Mouse (Mus musculus) embryonic fibroblast, embryonic 13.5 days (primary cell): ENCODE measurements at regions not wholly inside any gene's neighbourhood (a gene's known extent, or its start where the extent isn't known, plus 50 kb on each side); places are given as distances from the start of the nearest gene placed in this dataset.
A peak's percentile ranks its signal among the peaks of the same experiment; 100 is the strongest.

Experiments
- H3K27ac ChIP-seq: 2 replicates; pipeline ENCODE4 v1.5.1; 2012; ENCODE audit warnings: low read length, control low read depth, inconsistent platforms; ENCODE audit not compliant: insufficient read depth
- H3K4me1 ChIP-seq: 2 replicates; pipeline ENCODE4 v1.6.1; 2011; ENCODE audit warnings: low read length; ENCODE audit not compliant: control insufficient read depth, insufficient read depth
- H3K4me3 ChIP-seq: 2 replicates; pipeline ENCODE4 v1.5.1; 2011; ENCODE audit warnings: mild to moderate bottlenecking, control low read depth, low read length; ENCODE audit not compliant: insufficient read depth
- CTCF ChIP-seq: IDR thresholded peaks from 2 replicates; pipeline ENCODE4 v1.5.1; 2011; ENCODE audit warnings: mild to moderate bottlenecking, control low read depth, low read length, moderate library complexity, borderline replicate concordance; ENCODE audit not compliant: insufficient read depth
- POLR2A ChIP-seq: IDR thresholded peaks from 2 replicates; pipeline ENCODE4 v1.6.1; 2011; ENCODE audit warnings: low read depth, mild to moderate bottlenecking, control low read depth, low read length, moderate library complexity

DNA sequence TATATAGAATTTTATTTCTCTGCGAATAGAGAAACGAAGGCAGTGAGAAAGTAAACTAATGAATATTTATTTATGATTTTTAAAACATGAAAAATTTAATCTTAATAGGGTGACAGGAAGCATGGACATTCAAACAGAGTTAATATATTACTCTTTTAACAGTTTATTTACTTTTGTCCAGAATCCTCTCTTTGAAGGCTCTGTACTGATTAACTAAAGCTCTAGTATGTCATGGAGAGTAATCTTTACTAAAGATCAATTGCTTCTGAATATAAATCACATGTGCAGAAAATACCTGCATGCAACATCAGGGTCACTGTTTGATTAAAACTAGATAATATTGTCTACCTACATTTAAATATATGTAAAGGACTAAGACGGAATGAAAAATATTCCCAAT is 818.7 kb upstream of the Robo1 start:
- TF ChIP-seq POLR2A (no peak), CTCF (no peak)
- Histone ChIP-seq H3K4me1 (no peaks in the 10 kb centered on the region), H3K27ac (no peak overlapping the region), H3K4me3 (no peak overlapping the region)

DNA sequence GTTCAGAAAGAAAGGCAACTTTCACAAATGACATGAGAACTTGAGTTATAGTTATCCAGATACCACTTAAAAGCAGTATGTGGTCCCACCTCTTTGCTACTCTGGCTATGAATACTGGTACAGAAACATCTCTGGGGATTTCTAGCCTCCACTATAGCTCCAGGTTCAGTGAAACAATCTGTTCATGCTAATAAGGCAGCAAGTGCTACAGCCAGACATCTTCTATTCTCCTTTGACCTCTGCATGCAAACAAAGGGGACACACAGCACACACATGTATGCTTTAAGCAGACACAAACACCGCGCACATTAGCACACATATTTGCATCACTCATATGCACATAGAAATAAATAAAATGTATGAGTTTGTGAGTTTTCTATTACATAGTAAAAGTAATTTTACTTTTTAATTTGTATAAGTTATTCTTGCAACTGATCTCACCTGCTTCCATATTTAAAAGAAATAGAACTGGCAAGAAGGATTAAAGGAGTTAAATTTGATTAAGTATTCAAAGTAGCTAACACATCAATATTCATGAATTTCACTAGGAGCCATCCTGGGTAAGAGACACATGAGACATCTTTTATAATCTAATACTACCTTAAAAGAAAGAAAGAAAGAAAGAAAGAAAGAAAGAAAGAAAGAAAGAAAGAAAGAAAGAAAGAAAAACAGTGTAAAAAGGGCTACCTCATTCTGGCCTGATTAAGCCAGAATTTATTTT is 811.5 kb upstream of the Robo1 start:
- no peak overlapping the region for H3K27ac ChIP-seq
- H3K4me3 ChIP-seq, result no peak overlapping the region
- TF ChIP-seq POLR2A (no peak), CTCF (no peak)
- no peaks in the 10 kb centered on the region for H3K4me1 ChIP-seq

DNA sequence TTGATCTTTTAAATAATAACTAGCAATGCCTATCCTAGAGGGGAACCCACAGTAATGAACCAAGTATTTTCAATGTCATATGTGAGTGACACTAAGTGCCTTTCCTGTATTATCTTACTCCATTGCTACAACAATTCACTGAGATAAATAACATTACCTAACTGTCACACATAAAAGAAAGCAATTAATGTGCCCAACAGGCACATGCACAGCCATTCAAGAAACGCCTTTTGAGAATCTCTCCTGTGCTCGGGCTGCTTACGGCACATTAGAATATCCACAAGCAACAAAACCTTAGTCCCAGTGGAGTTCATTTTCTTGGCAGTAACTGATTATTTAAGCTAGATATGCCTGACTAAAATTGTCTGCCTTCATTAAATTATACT is 810.9 kb upstream of the Robo1 start:
- Histone ChIP-seq H3K4me1 (no peaks in the 10 kb centered on the region), H3K27ac (no peak overlapping the region)
- TF ChIP-seq CTCF (no peak), POLR2A (no peak)

DNA sequence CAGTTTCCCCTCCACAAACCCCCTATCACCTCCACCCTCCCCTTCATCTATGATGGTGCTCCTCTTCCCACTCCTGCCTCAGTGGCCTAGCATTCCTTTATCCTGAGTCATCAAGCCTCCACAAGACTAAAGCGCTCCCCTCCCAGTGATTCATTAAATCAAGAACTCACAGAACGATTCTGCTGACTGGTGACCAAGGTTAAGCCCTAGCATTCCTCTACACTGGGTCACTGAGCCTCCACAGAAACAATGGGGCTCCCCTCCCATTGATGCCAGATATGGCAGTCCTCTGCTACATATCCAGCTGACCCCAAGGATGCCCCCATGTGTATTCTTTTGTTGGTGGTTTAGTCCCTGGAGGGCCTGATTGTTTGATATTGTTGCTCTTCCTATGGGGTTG is 796.7 kb upstream of the Robo1 start:
- no peaks in the 10 kb centered on the region; the same call in 1 of the 2 replicates for H3K4me1 ChIP-seq

More for the DNA sequence above, 810.9 kb upstream of the Robo1 start:
- no peak overlapping the region for H3K4me3 ChIP-seq

DNA sequence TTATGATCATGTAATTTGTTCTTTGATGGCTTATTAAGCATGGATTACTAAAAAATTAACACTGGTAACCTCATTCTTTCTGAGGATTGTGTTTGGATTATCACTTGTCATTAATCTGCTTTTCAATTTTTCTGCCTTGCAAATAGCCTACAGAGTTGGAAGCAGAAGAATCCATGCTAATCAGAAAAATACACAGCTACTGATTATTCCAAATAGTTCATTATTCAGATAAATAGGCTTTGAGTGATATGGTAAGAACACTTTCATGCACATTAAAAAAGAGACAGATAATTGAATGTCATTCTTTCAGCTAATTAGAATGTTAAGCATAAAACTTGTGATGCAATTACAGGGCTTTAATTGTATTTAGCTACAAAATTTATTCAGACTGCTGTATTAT is 768.8 kb upstream of the Robo1 start:
- Histone ChIP-seq H3K27ac (no peak overlapping the region), H3K4me3 (no peak overlapping the region)
- TF ChIP-seq CTCF (no peak), POLR2A (no peak)

More for the DNA sequence above, 796.7 kb upstream of the Robo1 start:
- TF ChIP-seq POLR2A (no peak), CTCF (no peak)
- H3K4me3 ChIP-seq, result no peak overlapping the region
- H3K27ac ChIP-seq, result peak overlapping the region; percentile 45; the same call in 1 of the 2 replicates

More for the DNA sequence above, 768.8 kb upstream of the Robo1 start:
- H3K4me1 ChIP-seq, result no peaks in the 10 kb centered on the region
